Mouse (Mus musculus) heart, embryonic 14.5 days (tissue): Measurements from ENCODE around the gene Sugt1. TPM values are rescaled to one million over a fixed set of nuclear protein-coding genes. Genes with fewer than 3 reads are reported as not detected.

ENCODE experiments used
- ATAC-seq: fragments of 200-750 bp; cut with Nextera tagmentation; 2 replicates; pipeline ENCODE4 v1.8.0; 2017; ENCODE audit warnings: low read depth, moderate TSS enrichment; ENCODE audit not compliant: insufficient number of reproducible peaks, insufficient read depth, low FRiP score
- H3K27ac ChIP-seq, 2 experiments: fragments of 200-500 bp in 1 of 2; fragments of 300-500 bp in 1 of 2; sonication (generic) in 1 of 2; replicated peaks in 1 of 2; 2 replicates each; pipeline ENCODE4 v1.5.1; 2012 to 2014; ENCODE audit warnings: low read depth in 2 of 2, low read length in 2 of 2, control low read depth in 1 of 2, mild to moderate bottlenecking in 1 of 2, mixed read lengths in 1 of 2; ENCODE audit not compliant: control insufficient read depth in 1 of 2, insufficient read depth in 1 of 2
- H3K27me3 ChIP-seq: fragments of 300-500 bp; sonication (generic); 2 replicates; pipeline ENCODE4 v1.6.1; 2014; ENCODE audit warnings: mild to moderate bottlenecking, low read length, control low read depth; ENCODE audit not compliant: control insufficient read depth, insufficient read depth
- H3K36me3 ChIP-seq: fragments of 300-500 bp; sonication (generic); 2 replicates; pipeline ENCODE4 v1.6.1; 2014; ENCODE audit warnings: mild to moderate bottlenecking, control low read depth, low read length, mixed read lengths; ENCODE audit not compliant: control insufficient read depth, insufficient read depth
- H3K4me1 ChIP-seq, 2 experiments: fragments of 200-500 bp in 1 of 2; fragments of 300-500 bp in 1 of 2; sonication (generic) in 1 of 2; 2 replicates each; pipeline ENCODE4 v1.6.1; 2012 to 2014; ENCODE audit warnings: low read length in 2 of 2, control low read depth in 1 of 2, mixed read lengths in 1 of 2; ENCODE audit not compliant: control insufficient read depth in 2 of 2, insufficient read depth in 2 of 2
- H3K4me2 ChIP-seq: fragments of 300-500 bp; sonication (generic); 2 replicates; pipeline ENCODE4 v1.6.1; 2014; ENCODE audit warnings: mild to moderate bottlenecking, low read length
- H3K4me3 ChIP-seq, 2 experiments: fragments of 200-500 bp in 1 of 2; fragments of 300-500 bp in 1 of 2; sonication (generic) in 1 of 2; 2 replicates each; pipeline ENCODE4 v1.5.1; 2012 to 2014; ENCODE audit warnings: low read length in 2 of 2, mild to moderate bottlenecking in 2 of 2, control low read depth in 1 of 2, low read depth in 1 of 2, moderate library complexity in 1 of 2; ENCODE audit not compliant: control insufficient read depth in 1 of 2, insufficient read depth in 1 of 2
- H3K9ac ChIP-seq: fragments of 300-500 bp; sonication (generic); 2 replicates; pipeline ENCODE4 v1.6.1; 2014; ENCODE audit warnings: mild to moderate bottlenecking, low read length
- H3K9me3 ChIP-seq: fragments of 300-500 bp; sonication (generic); 2 replicates; pipeline ENCODE4 v1.6.1; 2016; ENCODE audit warnings: low read length, control low read depth; ENCODE audit not compliant: control insufficient read depth
- WGBS: fragments of 180-500 bp; shearing (Covaris S2); extraction: QIAGEN DNeasy Blood & Tissue Kit; methylation state at CpG from one replicate; pipeline ENCODE4 v1.1.7; 2014; 5-methylcytosine and 5-hydroxymethylcytosine counted together
- polyA plus RNA-seq: library from polyadenylated mRNA; unstranded; fragments of >200 nt; fragmentation: Nextera tagmentation; extraction: Ambion mirVana; gene quantifications from 2 replicates; pipeline ENCODE4 v1.2.1, GENCODE M21; 2014

Gene Sugt1
- polyA plus RNA-seq, 1 experiment from 2014 or later, result 122 TPM

DNA sequence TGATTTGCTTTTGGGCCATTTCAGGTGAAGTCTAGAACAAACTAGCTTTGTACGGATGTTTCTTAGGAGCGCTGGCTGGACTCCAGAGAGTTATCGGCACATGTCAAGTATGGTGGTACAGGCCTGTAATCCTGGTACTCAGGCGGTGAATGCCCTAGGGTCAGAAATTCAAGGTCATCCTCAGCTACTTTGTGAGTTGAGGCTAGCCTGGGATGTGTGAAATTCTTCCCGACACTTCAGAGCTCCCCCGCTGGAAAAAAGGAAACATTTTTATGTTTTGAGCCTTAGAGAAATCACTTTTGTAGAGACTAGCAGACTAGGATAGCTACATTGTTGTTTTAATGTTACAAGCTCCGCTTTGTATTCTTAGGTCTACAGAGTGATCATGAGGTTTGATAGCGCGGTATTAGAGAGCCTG is 1.1 kb downstream of the Sugt1 start:
- H3K4me3 ChIP-seq, result peak overlapping the region; percentile 26 to 84; a peak in 3 of 4 replicates
- peaks cover 5 to 16% of the 10 kb centered on the region in 2 experiments for H3K4me1 ChIP-seq
- H3K9me3 ChIP-seq, result no peaks in the 10 kb centered on the region
- no peaks in the 10 kb centered on the region; the same call in 1 of the 2 replicates for H3K36me3 ChIP-seq
- ATAC-seq, result no peak
- 75% methylated on average over 9 of the region's 9 CpGs for WGBS
- H3K9ac ChIP-seq, result peak overlapping the region; percentile 85
- H3K27me3 ChIP-seq, result no peaks in the 10 kb centered on the region
- H3K27ac ChIP-seq, result no peak overlapping the region
- H3K4me2 ChIP-seq, result peak overlapping the region; percentile 81

DNA sequence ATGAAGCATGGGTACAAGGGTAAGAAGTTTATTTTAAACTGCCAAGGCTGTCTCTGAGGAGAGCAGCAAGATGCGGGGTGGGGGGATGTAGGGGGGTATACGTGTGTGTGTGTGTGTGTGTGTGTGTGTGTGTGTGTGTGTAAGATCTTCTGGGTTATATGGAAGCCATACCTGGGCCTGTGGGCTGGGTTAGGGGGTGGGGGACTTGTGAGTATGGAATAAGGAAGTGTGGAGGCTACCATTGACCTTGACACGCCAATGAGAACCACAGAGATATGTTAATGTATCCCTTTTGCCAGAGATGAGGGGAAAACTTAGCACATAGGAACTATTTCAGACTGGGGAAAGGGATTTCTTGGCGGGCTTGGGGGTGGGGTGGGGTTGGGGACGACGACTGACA is 1.9 kb downstream of the Sugt1 start:
- peak overlapping the region; percentile 81 for H3K4me2 ChIP-seq
- no peak overlapping the region for H3K4me3 ChIP-seq
- 87% methylated on average over 6 of the region's 6 CpGs for WGBS
- H3K9me3 ChIP-seq, result no peaks in the 10 kb centered on the region
- peaks cover 5 to 16% of the 10 kb centered on the region in 2 experiments for H3K4me1 ChIP-seq
- no peak for ATAC-seq
- H3K36me3 ChIP-seq, result peaks cover 5% of the 10 kb centered on the region
- H3K9ac ChIP-seq, result no peak overlapping the region
- H3K27ac ChIP-seq, result no peak overlapping the region
- H3K27me3 ChIP-seq, result no peaks in the 10 kb centered on the region

DNA sequence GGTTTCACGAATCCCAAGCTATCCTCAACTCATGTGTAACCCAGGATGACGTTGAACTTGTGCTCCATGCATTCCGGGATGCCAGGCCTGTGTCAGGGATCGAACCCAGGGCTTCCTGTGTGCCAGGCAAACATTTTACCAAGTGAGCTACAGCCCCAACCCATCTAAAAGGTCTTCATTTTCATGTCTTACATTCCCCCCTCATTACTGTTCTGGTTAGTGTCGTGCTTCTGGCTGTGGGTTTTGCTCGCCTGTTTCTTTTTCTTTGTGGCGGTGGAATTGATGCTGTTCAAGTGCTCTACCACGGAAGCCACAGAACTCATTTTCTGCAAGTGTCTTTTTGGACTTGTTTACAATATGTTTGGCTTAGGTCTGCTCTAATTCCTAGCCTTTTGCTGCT is 3.4 kb downstream of the Sugt1 start:
- Histone ChIP-seq H3K9me3 (no peaks in the 10 kb centered on the region), H3K4me1 (peaks cover 5 to 16% of the 10 kb centered on the region in 2 experiments), H3K4me2 (no peak overlapping the region), H3K9ac (no peak overlapping the region), H3K36me3 (peaks cover 15% of the 10 kb centered on the region), H3K27ac (no peak overlapping the region), H3K4me3 (no peak overlapping the region), H3K27me3 (no peaks in the 10 kb centered on the region)
- ATAC-seq, result no peak
- WGBS, result 91% methylated on average over 8 of the region's 8 CpGs

DNA sequence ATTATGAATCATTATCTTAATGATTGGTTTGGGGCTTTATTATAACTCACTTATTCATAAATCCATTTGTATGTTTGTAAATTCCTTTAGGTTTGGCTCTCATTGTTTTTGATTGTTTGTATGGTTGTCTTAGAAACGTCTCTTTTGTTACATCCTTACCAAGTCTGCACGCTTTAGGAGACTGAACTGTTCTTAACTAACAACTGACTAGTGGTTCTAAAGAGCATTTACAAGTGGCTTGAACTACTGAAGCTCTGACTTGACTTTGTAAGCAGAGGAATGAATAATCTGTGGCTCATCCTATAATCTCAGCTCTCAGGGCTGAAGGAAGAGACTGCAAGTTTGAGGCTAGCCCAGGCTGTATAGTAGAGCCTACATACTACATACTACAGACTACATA is 4.1 kb downstream of the Sugt1 start:
- H3K9ac ChIP-seq, result no peak overlapping the region
- H3K36me3 ChIP-seq, result peaks cover 22% of the 10 kb centered on the region
- 96% methylated on average over 2 of the region's 2 CpGs for WGBS
- no peak overlapping the region for H3K4me2 ChIP-seq
- ATAC-seq, result no peak
- H3K4me1 ChIP-seq, result peaks cover 5 to 16% of the 10 kb centered on the region in 2 experiments
- H3K27me3 ChIP-seq, result no peaks in the 10 kb centered on the region
- H3K9me3 ChIP-seq, result no peaks in the 10 kb centered on the region
- no peak overlapping the region for H3K27ac ChIP-seq
- H3K4me3 ChIP-seq, result no peak overlapping the region

DNA sequence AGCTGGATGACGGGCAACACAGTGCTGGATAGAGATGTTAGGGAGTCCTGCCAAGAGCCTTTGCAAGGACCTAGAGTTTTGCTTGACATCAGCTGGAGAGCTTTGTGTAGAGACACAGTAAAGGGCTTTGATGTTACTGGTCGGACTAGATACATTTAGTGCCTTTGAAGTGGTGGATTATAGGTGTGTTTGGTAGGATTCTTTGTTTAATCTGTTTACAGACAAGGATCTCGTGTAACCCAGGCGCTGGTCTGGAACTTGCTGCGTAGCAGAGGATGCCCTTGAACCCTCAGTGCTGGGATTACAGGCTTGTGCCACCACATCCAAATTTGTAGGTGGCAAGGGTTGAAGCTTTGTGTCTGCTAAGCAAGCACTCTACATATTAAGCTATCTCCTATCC is 6.6 kb downstream of the Sugt1 start:
- H3K27ac ChIP-seq, result no peak overlapping the region
- no peak for ATAC-seq
- H3K4me1 ChIP-seq, result peaks cover 0 to 7% of the 10 kb centered on the region in 2 experiments; a peak in 2 of 4 replicates
- H3K4me2 ChIP-seq, result no peak overlapping the region
- peaks cover 42% of the 10 kb centered on the region for H3K36me3 ChIP-seq
- no peak overlapping the region for H3K9ac ChIP-seq
- H3K9me3 ChIP-seq, result no peaks in the 10 kb centered on the region
- H3K4me3 ChIP-seq, result no peak overlapping the region
- no peaks in the 10 kb centered on the region for H3K27me3 ChIP-seq
- WGBS, result 92% methylated on average over 5 of the region's 5 CpGs

DNA sequence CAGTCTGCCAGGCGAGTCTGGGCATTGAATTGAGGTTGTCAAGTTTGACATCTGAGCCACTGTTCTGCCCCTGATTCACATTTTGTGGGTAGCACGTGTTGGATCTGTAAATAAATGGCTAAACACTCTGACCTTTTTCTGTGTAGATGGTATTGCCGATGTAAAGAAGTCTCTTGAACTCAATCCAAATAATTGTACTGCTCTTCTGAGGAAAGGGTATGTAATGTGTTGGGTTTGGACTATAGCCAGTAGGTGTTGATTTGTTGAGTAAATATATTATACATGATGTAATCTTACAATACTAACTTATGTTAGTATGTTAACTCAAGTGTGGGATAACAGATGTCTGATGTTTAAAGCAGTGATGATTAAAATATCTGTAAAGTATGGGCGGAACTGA is 9.1 kb downstream of the Sugt1 start:
- 61% methylated on average over 4 of the region's 4 CpGs for WGBS
- H3K4me2 ChIP-seq, result no peak overlapping the region
- peaks cover 67% of the 10 kb centered on the region for H3K36me3 ChIP-seq
- ATAC-seq, result no peak
- no peak overlapping the region for H3K9ac ChIP-seq
- H3K9me3 ChIP-seq, result no peaks in the 10 kb centered on the region
- H3K4me1 ChIP-seq, result no peaks in the 10 kb centered on the region
- no peaks in the 10 kb centered on the region for H3K27me3 ChIP-seq
- no peak overlapping the region for H3K4me3 ChIP-seq
- no peak overlapping the region for H3K27ac ChIP-seq

DNA sequence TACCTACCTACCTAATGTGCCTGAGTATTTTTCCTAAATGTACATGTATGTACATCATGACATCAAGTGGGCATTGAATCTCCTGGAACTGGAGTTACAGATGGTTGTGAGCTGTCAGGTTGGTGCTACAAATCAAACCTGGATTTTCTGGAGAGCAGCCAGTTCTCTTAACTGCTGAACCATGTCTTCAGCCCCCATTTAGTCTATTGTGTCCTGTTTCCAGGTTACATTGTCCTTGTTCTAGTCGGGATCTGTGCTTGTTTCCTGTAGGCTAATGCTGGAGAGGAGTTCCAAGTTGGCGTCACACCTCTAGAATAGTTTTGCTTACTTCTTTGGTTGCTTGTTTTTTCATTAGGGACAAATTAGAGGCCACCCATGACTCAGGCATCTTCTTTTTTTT is 18.4 kb downstream of the Sugt1 start:
- Histone ChIP-seq H3K9me3 (no peaks in the 10 kb centered on the region), H3K27me3 (no peaks in the 10 kb centered on the region), H3K4me3 (no peak overlapping the region), H3K4me2 (no peak overlapping the region), H3K27ac (no peak overlapping the region), H3K4me1 (no peaks in the 10 kb centered on the region), H3K9ac (no peak overlapping the region), H3K36me3 (peaks cover 91% of the 10 kb centered on the region)
- no peak for ATAC-seq
- 64% methylated on average over 2 of the region's 2 CpGs for WGBS

DNA sequence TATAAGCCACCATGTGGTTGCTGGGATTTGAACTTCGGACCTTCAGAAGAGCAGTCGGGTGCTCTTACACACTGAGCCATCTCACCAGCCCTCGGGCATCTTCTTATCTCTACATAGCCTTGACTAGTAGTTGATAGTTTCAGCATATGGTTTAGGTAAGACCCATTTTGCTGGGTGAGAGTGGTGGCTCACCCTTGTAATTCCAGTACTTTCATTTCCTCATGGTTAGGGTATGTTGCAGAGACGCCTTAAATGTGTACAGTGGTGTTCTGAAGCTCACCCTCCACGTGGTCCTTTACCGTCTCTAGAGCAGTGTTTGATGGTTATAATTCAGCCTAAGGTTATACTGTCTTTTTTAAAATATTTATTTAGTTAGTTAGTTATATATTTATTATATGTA is 18.9 kb downstream of the Sugt1 start:
- 91% methylated on average over 6 of the region's 6 CpGs for WGBS
- H3K27me3 ChIP-seq, result no peaks in the 10 kb centered on the region
- no peak for ATAC-seq
- no peaks in the 10 kb centered on the region for H3K4me1 ChIP-seq
- no peaks in the 10 kb centered on the region for H3K9me3 ChIP-seq
- H3K36me3 ChIP-seq, result peaks cover 91% of the 10 kb centered on the region
- H3K4me2 ChIP-seq, result no peak overlapping the region
- H3K9ac ChIP-seq, result no peak overlapping the region
- no peak overlapping the region for H3K4me3 ChIP-seq
- H3K27ac ChIP-seq, result no peak overlapping the region
